Mouse (Mus musculus) duodenum, adult 2 months (tissue): Measurements from ENCODE around the gene Gm11541. TPM values are rescaled to one million over a fixed set of nuclear protein-coding genes. Genes with fewer than 3 reads are reported as not detected.

Experiments
- polyA plus RNA-seq: library from polyadenylated mRNA; depleted of rRNA; stranded (reverse); fragments of >200 nt; gene quantifications from 2 replicates; pipeline ENCODE4 v1.2.3, GENCODE M21; 2012; ENCODE audit warnings: low replicate concordance; rRNA removed

Gm11541 gene
- 0.05 TPM in 1 of 2 replicates, not detected in the other for polyA plus RNA-seq

DNA sequence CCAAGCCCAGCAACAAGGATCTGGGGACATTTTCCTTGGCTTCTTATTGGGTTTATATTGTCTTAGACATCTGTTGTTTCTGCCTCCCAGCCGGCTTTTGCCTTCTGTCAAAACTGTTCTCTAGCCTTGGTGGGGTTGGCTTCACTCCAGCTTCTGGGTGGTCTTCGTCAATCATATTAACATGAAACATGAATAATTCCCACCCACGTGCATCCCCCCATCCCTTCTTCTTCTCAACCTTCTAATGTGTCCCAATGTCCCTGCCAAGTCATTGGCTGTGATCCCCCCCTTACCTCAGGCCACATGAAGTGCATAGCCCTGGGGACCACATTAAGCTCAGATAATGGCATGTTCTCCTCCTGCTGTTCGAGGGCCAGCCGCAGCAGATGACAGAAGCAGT lies at the start of gene Gm11541:
Gene Gm11541, minus strand, starts transcription at position 28 of the 400 bp plus-strand sequence.

DNA sequence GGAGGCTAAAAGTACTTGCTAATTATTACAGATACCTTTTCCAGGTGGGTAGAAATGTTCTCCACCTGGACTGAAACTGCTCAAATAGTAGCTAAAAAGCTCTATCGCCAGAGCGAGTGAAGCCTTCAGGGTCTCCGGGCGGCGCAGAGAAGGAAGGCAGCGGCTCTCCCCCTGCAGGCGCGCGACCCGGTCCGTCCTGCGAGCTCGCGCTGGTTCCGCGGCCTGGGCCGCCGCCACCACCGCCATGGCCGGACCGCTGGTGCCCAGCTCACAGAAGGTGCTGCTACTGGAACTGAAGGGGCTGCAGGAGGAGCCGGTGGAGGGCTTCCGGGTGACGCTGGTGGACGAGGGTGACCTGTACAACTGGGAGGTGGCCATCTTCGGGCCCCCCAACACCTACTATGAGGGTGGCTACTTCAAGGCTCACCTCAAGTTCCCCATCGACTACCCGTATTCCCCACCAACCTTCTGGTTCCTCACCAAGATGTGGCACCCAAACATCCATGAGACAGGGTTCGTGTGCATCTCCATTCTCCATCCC lies 37.5 kb upstream of the Gm11541 start, which contains the start of gene Cdc34b:
Gene Cdc34b, plus strand, starts transcription at position 51 of the 541 bp plus-strand sequence.

DNA sequence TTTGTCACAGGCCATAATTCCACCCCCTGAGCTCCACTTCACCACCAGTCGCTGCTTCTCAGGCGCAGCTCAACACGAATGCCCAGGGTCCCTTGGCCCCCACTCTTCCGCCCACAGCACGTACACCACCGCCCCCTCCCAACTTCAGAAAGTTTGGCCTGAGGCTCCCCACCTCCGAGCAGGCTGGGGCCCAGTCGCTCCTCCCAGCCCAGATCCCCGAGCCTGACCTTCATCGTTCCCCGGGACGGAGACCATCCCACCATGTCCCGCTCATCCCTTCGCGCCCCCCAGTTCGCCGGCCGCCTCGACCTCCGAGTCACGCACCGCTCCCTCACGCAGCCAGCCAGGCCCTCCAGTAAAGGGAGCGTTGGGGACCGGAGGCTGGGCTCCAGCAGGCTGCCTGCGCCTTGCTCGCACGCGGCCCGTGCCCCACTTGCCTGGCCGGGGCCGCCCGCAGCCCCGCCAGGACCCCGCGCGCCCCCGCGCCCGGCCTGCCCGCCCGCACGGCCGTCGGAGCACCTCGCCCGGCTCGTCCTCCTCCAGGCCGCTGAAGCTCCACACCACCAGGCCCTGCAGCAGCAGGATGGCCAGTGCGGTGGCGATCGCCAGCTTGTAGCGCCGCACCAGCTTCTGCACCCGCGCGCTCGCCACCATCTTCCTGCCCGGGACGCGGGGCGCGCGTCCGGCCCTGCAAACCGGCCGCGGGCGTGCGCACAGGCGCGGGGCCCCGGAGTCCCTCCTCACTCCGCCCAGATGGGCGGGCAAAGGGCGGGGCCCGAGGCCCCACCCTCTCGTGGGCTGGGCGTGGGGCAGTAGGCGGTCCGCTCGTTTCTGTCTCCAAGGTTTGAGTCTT lies 27.3 kb downstream of the Gm11541 start, which contains the start of gene Xylt2:
Gene Xylt2, minus strand, starts transcription at position 762 of the 853 bp plus-strand sequence.

DNA sequence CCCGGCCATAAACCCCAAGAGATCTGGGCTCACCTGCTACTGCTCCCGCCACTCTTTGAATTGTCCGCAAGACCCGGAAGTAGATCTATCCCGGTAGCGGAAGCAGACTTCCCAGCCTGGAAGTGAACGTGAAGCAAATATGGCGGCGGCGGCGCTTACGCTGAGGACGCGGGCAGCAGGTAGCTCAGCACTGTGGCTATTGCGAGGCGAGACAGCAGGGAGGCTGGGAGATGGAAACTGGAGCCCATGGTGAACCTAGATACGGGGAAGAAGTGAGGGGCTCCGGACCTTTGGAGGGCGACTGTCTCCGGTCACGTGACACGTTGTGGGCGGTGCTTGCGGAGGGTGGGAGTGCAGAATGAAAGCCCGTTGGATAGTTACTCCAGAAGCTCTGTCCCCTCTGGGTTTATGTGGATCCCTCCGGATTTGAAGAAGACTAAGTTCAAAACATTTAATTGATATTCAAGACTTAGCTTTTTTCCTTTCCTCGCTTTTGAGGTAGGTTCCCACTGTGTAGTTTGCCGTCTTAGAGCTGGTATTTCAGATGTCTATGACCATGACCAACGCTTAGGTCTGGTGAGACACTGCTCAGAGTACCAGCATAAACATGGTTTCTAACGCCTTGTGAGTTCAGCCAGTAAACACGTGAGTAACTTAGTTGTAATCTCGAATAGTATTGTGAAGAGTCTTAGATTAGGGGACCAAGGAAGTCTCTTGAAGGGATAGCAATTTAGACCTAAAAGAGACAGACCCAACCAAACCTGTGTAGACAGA lies 50.4 kb downstream of the Gm11541 start, which contains the start of the genes Mrpl27 and Eme1:
Gene Mrpl27, plus strand, starts transcription at position 105 of the 774 bp plus-strand sequence.
Gene Eme1, minus strand, starts transcription at position 302 of the 774 bp plus-strand sequence.

Other genes starting within 250 kb of the Gm11541 start
- gene Cacna1g, start 230.3 kb downstream of the Gm11541 start, polyA plus RNA-seq = 7.5 and 15.5 TPM in 2 replicates
- gene Spata20, start 218.3 kb downstream of the Gm11541 start, polyA plus RNA-seq = 0.08 TPM in 1 of 2 replicates, not detected in the other
- 4.1 and 10.7 TPM in 2 replicates for gene Epn3, start 204.5 kb downstream of the Gm11541 start, polyA plus RNA-seq
- 1.9 and 2.7 TPM in 2 replicates for gene Mycbpap, start 182.8 kb downstream of the Gm11541 start, polyA plus RNA-seq
- gene Rsad1, start 155.2 kb downstream of the Gm11541 start, polyA plus RNA-seq = 4.8 and 7.6 TPM in 2 replicates
- gene Chad, start 139.5 kb downstream of the Gm11541 start, polyA plus RNA-seq = 1.3 and 66.7 TPM in 2 replicates
- 29.7 and 35.2 TPM in 2 replicates for gene Acsf2, start 102.6 kb downstream of the Gm11541 start, polyA plus RNA-seq
- gene Lrrc59, start 74.7 kb downstream of the Gm11541 start, polyA plus RNA-seq = 115 and 176 TPM in 2 replicates
- 16.2 and 23.4 TPM in 2 replicates for gene Mrpl27, start 50.7 kb downstream of the Gm11541 start, polyA plus RNA-seq
- gene Eme1, start 50.5 kb downstream of the Gm11541 start, polyA plus RNA-seq = 0.92 and 1.4 TPM in 2 replicates
- gene Xylt2, start 27.0 kb downstream of the Gm11541 start, polyA plus RNA-seq = 23.8 and 24.6 TPM in 2 replicates
- 0.09 TPM in 1 of 2 replicates, not detected in the other for gene Cdc34b, start 37.3 kb upstream of the Gm11541 start, polyA plus RNA-seq
- gene Tmem92, start 78.2 kb upstream of the Gm11541 start, polyA plus RNA-seq = 0.24 TPM in 1 of 2 replicates, not detected in the other
- 29.4 and 31.3 TPM in 2 replicates for gene Col1a1, start 231.7 kb upstream of the Gm11541 start, polyA plus RNA-seq